Mouse (Mus musculus) embryonic facial prominence, embryonic 15.5 days (tissue): Measurements from ENCODE around the gene Cdhr1. TPM values are rescaled to one million over a fixed set of nuclear protein-coding genes. Genes with fewer than 3 reads are reported as not detected.
"Not testable (repeated sequence)": the region's sequence is repeated elsewhere in the genome, so short reads cannot be mapped to it uniquely, and the experiment has no call there.

Experiments used
- ATAC-seq: fragments of 200-750 bp; cut with Nextera tagmentation; 2 replicates; pipeline ENCODE4 v1.8.0; 2017; ENCODE audit warnings: low read depth, moderate TSS enrichment; ENCODE audit not compliant: insufficient number of reproducible peaks, low FRiP score, low TSS enrichment
- H3K27ac ChIP-seq: fragments of 300-500 bp; sonication (generic); replicated peaks from 2 replicates; pipeline ENCODE4 v1.5.1; 2015; ENCODE audit warnings: mild to moderate bottlenecking, inconsistent platforms
- H3K27me3 ChIP-seq: fragments of 300-500 bp; sonication (generic); 2 replicates; pipeline ENCODE4 v1.6.1; 2015; ENCODE audit warnings: inconsistent platforms
- H3K36me3 ChIP-seq: fragments of 300-500 bp; sonication (generic); 2 replicates; pipeline ENCODE4 v1.6.1; 2015; ENCODE audit warnings: mild to moderate bottlenecking, inconsistent platforms
- H3K4me1 ChIP-seq: fragments of 300-500 bp; sonication (generic); 2 replicates; pipeline ENCODE4 v1.6.1; 2015; ENCODE audit warnings: inconsistent platforms
- H3K4me2 ChIP-seq: fragments of 300-500 bp; sonication (generic); replicated peaks from 2 replicates; pipeline ENCODE4 v1.6.1; 2015; ENCODE audit warnings: mild to moderate bottlenecking, inconsistent platforms
- H3K4me3 ChIP-seq: fragments of 300-500 bp; sonication (generic); replicated peaks from 2 replicates; pipeline ENCODE4 v1.5.1; 2015; ENCODE audit warnings: mild to moderate bottlenecking, inconsistent platforms
- H3K9ac ChIP-seq: fragments of 300-500 bp; sonication (generic); 2 replicates; pipeline ENCODE4 v1.6.1; 2015; ENCODE audit warnings: inconsistent platforms
- H3K9me3 ChIP-seq: fragments of 300-500 bp; sonication (generic); replicated peaks from 2 replicates; pipeline ENCODE4 v1.6.1; 2016; ENCODE audit warnings: inconsistent platforms
- WGBS: fragments of 180-500 bp; shearing (Covaris S2); methylation state at CpG from one replicate; pipeline ENCODE4 v1.1.7; 2015; 5-methylcytosine and 5-hydroxymethylcytosine counted together
- polyA plus RNA-seq: library from polyadenylated mRNA; unstranded; fragments of >200 nt; fragmentation: Nextera tagmentation; extraction: Ambion mirVana; gene quantifications from 2 replicates; pipeline ENCODE4 v1.2.1, GENCODE M21; 2015

Cdhr1 gene
- 2.7 and 3.0 TPM in 2 replicates for polyA plus RNA-seq

DNA sequence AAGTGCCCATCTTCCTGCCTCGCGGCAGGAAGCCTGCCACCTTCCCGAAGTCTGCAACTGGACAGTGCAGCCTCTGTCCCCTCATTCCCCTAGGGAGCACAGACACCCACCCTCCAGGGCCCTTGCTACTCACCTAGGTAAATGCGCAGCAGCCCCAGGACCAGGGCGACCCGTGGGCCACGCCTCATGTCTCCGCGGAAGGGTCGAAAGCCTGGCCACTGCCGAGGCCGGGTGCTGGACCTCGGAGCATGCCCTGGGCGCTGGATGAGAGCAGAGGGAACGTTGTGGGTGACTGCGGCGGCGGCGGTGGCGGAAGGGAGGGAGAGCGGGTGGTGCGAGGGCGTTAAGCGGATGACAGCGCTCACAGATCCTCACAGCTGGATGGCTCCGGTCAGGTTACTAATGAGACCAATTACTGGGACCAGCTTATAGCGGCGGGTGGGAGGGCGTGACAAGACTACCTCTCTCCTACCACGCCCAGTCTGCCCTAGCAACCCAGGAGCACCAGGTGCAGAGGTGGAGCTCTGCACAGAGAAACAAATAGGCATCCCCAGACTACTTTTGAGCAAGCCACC, at the start of gene Cdhr1:
Cdhr1 (minus strand) TSS at position 392 of the 575 bp plus-strand sequence.
- H3K9ac ChIP-seq, result no peak within 1 kb of the TSS
- H3K4me3 ChIP-seq, result peak within 1 kb of the TSS; percentile 34
- peaks cover 32% of the 10 kb centered on the region for H3K27me3 ChIP-seq

DNA sequence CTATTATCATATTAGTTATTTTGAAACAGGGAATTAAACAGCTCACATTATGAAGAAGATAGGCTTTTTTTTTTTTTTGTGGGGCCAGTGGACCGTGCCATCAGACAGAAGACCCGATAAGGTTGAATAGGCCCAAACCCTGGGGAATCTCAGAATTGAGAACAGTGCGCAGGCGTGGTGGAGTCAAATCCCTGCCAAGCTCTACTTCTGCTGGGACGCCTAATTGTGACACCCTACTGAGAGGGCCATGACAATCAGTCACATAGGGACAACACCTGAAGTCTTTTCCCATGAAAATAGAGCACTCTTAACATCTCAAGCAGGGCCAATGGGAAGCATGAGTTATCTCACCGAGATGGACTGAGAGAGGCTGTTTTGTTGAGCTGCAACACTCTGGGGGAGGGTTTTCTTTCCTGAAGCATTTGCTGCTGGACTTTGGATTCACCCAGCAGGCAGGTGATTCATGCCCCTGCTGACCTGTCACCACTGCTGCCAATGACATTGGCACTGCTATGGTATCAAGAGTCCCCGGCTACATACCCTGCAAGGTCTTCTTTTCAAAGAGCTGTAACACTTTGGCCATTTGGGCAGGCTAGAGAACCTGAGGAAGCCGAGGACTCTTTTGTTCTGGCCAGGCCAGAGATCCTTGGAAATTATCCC, 41.0 kb upstream of the Cdhr1 start:
- H3K4me2 ChIP-seq, result no peak overlapping the region
- H3K9ac ChIP-seq, result no peak overlapping the region
- H3K36me3 ChIP-seq, result no peaks in the 10 kb centered on the region
- WGBS, result 72% methylated on average over 8 of the region's 8 CpGs
- no peak overlapping the region for H3K27ac ChIP-seq
- H3K9me3 ChIP-seq, result no peaks in the 10 kb centered on the region
- H3K4me1 ChIP-seq, result peaks cover 3% of the 10 kb centered on the region; the same call in 1 of the 2 replicates
- H3K4me3 ChIP-seq, result no peak overlapping the region
- H3K27me3 ChIP-seq, result no peaks in the 10 kb centered on the region
- ATAC-seq, result no peak

More for the DNA sequence above, at the start of gene Cdhr1:
- WGBS, result under 1% methylated on average over 30 of the region's 30 CpGs
- Histone ChIP-seq H3K4me2 (peak within 1 kb of the TSS; percentile 48), H3K9me3 (no peaks in the 10 kb centered on the region), H3K4me1 (peaks cover 10% of the 10 kb centered on the region), H3K36me3 (no peaks in the 10 kb centered on the region), H3K27ac (no peak within 1 kb of the TSS)
- ATAC-seq, result peak; percentile 79

DNA sequence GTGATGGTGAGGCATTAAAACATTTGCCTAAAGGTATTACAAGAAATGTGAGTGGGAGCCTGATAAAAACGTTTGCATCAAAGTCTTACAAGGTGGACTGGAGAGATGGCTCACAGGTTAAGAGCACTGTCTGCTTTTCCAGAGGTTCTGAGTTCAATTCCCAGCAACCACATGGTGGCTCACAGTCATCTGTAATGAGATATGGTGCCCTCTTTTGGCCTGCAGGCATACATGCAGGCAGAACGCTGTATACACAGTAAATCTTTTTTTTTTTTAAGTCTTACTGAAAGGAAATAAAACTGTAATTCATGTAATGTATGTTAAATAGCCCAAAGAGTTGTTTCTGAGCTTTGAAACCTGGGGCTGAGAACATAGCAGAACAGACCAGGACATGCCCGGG, 39.4 kb upstream of the Cdhr1 start:
- H3K4me1 ChIP-seq, H3K9me3 ChIP-seq, ATAC-seq, H3K9ac ChIP-seq, H3K27me3 ChIP-seq, H3K4me2 ChIP-seq, H3K4me3 ChIP-seq, H3K36me3 ChIP-seq, H3K27ac ChIP-seq: not testable (repeated sequence)
- WGBS, result 79% methylated on average over 3 of the region's 3 CpGs

DNA sequence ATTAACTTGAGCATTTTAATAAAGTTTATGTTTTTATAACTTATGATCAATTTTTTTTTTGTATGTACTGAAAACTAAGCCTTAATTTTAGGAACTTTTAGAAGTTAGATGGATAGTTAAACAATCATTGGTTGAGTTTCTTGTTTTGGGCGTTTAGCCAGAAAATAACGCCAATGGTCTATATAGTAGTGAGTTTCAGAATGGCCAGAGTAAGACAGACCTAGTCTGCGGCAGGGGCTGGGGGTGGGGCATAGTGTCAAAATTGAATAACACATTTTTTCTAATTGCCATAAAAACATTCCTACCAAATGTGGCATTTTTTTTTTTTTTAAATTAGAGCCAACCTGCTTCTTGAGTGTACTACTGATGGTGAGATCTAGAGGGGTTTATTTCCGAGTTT, 38.0 kb upstream of the Cdhr1 start:
- no peaks in the 10 kb centered on the region for H3K9me3 ChIP-seq
- WGBS, result 80% methylated on average over 4 of the region's 4 CpGs

DNA sequence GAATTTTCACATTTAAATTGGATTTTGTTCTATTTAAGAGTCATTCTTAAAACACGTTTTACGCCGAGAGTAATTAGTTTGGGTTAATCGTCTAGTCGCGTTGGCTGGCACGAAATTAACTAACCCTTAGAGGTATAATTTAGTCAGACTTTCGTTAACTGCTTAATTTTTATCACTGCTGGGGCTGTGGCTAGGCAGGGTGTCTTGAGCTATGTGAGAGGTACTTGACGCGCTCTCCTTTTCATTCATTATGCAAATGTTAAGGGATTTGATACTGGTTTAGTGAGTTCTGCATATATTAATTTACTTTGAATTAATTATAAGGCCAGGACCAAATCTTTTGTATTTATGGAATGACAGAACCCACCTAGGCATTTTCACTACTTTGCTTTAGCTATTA, 37.5 kb upstream of the Cdhr1 start:
- no peaks in the 10 kb centered on the region for H3K9me3 ChIP-seq
- ATAC-seq, result no peak
- H3K9ac ChIP-seq, result peak overlapping the region; percentile 12; the same call in 1 of the 2 replicates
- peak overlapping the region; percentile 52 for H3K4me2 ChIP-seq
- H3K27me3 ChIP-seq, result no peaks in the 10 kb centered on the region
- H3K4me1 ChIP-seq, result peaks cover 5% of the 10 kb centered on the region; the same call in 1 of the 2 replicates
- peak overlapping the region; percentile 68 for H3K4me3 ChIP-seq
- peaks cover 16% of the 10 kb centered on the region for H3K36me3 ChIP-seq
- 3% methylated on average over 10 of the region's 10 CpGs for WGBS
- H3K27ac ChIP-seq, result no peak overlapping the region

More for the DNA sequence above, 38.0 kb upstream of the Cdhr1 start:
- no peak for ATAC-seq
- H3K4me2 ChIP-seq, result no peak overlapping the region
- no peak overlapping the region for H3K9ac ChIP-seq
- peaks cover 5% of the 10 kb centered on the region; the same call in 1 of the 2 replicates for H3K4me1 ChIP-seq
- no peak overlapping the region for H3K4me3 ChIP-seq
- no peaks in the 10 kb centered on the region for H3K27me3 ChIP-seq
- peaks cover 12% of the 10 kb centered on the region for H3K36me3 ChIP-seq
- no peak overlapping the region for H3K27ac ChIP-seq

DNA sequence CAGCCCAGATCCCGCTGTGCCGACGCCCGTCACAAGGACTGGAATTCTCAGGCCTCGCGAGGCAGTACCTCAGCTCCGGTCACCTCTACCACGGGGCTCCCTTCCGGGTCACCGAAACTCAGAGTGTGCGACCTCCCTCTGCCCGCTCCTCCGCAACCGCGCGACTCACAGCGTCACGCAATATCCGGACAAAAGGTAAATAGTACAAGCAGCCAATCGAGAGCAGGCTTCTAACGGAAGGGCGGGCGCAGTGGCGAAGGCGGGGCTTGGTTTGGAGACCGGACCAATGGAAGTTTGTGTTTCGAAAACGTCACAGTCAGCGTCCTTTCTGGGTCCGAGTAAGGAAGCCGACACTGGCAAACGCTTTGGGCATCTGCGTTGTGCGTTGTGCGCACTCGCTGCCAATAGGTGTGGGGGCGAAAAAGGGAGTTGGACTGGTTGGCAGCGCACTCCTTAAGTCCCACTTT, 37.0 kb upstream of the Cdhr1 start, which contains the start of gene Ghitm:
Ghitm (minus strand) TSS at position 146 of the 467 bp plus-strand sequence.
- Histone ChIP-seq H3K4me3 (peak within 1 kb of the TSS; percentile 68), H3K4me1 (peaks cover 5% of the 10 kb centered on the region; the same call in 1 of the 2 replicates), H3K9me3 (no peaks in the 10 kb centered on the region), H3K9ac (peak within 1 kb of the TSS; percentile 79), H3K4me2 (peak within 1 kb of the TSS; percentile 55), H3K27ac (peak within 1 kb of the TSS; percentile 78), H3K27me3 (no peaks in the 10 kb centered on the region), H3K36me3 (peaks cover 21% of the 10 kb centered on the region)
- WGBS, result 2% methylated on average over 38 of the region's 38 CpGs
- ATAC-seq, result peak; percentile 100

DNA sequence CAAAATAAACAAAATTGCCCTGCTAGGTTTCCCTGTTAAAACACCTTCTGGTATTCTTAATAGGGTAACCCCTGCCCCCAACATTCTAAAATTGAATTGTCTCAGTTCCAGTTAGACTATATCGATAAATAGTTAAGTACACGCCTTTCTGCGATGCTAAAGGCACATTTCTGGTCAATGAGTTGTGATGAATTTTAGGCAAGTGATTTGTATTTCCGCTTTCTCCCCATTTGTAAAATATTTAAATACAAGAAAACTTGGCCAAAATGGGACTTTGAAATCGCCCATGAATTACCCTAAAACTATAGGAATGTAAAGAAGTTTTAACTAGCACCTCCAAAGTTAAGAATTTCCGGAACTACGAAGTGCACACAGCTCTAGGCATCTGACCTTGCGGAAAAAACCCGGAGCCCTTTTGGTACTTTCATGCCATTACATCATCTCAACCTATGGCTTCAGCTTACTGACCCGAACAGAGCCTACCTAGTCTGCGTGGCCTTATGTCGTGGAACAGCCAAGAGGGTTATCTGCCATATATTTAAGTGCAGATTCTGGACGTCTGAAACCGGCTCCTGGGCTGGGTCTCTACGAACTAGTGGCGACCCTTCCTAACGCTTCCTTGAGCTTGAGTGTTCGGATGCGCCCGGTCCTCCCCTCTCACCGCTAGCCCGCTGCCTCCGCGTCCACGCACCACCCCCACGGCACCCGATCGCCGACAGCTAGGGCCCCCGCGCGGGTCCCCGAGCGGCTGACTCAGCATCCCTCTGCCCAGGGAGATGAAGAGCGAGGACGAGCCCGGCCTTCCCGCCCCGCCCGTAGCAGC, 36.4 kb upstream of the Cdhr1 start:
- H3K4me3 ChIP-seq, result peak overlapping the region; percentile 68
- 1% methylated on average over 40 of the region's 40 CpGs for WGBS
- H3K4me1 ChIP-seq, result peaks cover 5% of the 10 kb centered on the region; the same call in 1 of the 2 replicates
- peak overlapping the region; percentile 79 for H3K9ac ChIP-seq
- H3K27me3 ChIP-seq, result no peaks in the 10 kb centered on the region
- peak; percentile 21; the same call in 1 of the 2 replicates for ATAC-seq
- peak overlapping the region; percentile 55 for H3K4me2 ChIP-seq
- H3K36me3 ChIP-seq, result peaks cover 22% of the 10 kb centered on the region
- no peaks in the 10 kb centered on the region for H3K9me3 ChIP-seq
- H3K27ac ChIP-seq, result peak overlapping the region; percentile 78

DNA sequence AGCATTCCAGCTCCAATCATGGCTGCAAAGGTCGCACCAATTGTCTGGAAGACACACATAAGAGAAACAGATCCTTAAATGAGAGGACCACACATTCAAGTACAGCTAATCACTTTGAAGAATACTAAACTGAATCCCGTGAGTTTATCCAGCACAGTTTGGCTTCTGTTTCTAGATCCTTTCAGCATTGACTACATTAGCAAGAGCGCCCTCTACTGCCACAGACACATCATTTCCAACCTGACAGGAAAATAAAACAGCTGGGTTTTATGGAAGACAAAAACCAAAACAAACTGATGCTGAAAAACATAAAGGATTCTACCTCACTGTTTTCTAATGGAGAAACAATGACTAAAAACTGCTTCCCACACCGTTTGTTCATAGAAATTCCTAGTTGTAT, 29.5 kb upstream of the Cdhr1 start:
- H3K4me3 ChIP-seq, result no peak overlapping the region
- H3K36me3 ChIP-seq, result peaks cover 68% of the 10 kb centered on the region
- no peaks in the 10 kb centered on the region for H3K4me1 ChIP-seq
- 49% methylated on average over 4 of the region's 4 CpGs for WGBS
- H3K4me2 ChIP-seq, result no peak overlapping the region
- ATAC-seq, result no peak
- no peaks in the 10 kb centered on the region for H3K9me3 ChIP-seq
- H3K9ac ChIP-seq, result no peak overlapping the region
- no peak overlapping the region for H3K27ac ChIP-seq
- no peaks in the 10 kb centered on the region for H3K27me3 ChIP-seq

DNA sequence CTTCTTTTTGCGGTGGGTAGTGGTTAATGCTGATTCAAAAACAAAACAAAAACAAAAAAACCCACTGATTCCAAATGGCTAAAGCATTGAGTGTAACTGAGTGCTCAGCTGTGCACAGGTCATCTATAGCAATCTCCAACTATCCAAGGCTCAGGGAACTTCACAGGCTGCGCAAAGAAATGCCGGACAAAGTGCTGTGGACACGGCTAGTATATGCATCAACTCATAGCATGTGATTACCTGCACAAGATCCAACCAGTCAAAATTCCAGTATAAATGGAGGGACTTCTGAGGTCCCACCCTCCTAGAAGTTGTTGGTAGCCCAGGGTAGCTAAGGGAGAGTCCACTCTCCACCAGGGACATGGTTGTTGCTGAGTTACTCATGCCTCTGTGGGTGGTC, 21.1 kb upstream of the Cdhr1 start:
- Histone ChIP-seq H3K4me3 (no peak overlapping the region), H3K36me3 (peaks cover 32% of the 10 kb centered on the region), H3K4me1 (no peaks in the 10 kb centered on the region), H3K27me3 (no peaks in the 10 kb centered on the region), H3K9me3 (no peaks in the 10 kb centered on the region), H3K27ac (no peak overlapping the region), H3K9ac (no peak overlapping the region), H3K4me2 (no peak overlapping the region)
- ATAC-seq, result no peak
- WGBS, result 93% methylated on average over 4 of the region's 4 CpGs

DNA sequence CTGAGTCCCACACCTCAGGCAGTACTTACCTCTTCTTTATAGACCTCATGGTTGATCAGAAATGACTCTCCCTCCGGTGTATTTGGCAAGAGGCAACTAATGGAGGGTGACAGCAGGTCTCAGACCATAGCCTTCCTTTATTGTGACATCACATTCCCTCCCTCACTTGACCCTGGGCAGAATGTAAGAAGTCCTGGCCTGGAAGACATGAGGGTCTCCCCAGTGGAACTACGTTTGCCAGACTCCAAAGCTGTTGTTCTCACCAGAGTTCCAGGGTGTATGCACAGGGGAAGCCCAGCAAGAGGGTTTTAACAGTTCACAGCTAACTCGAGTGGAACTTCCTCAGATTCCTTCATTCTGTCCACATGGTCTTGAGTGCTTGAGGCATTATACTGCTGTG, 15.8 kb upstream of the Cdhr1 start, which contains the start of gene 2610528A11Rik:
2610528A11Rik (minus strand) TSS at position 101 of the 400 bp plus-strand sequence.
- Histone ChIP-seq H3K27me3 (no peaks in the 10 kb centered on the region), H3K4me3 (no peak within 1 kb of the TSS), H3K36me3 (0 out of 2 replicates have a peak, but pooled peaks cover 8% of the 10 kb centered on the region), H3K9ac (no peak within 1 kb of the TSS), H3K4me2 (no peak within 1 kb of the TSS), H3K9me3 (no peaks in the 10 kb centered on the region), H3K4me1 (no peaks in the 10 kb centered on the region), H3K27ac (no peak within 1 kb of the TSS)
- 49% methylated on average over 3 of the region's 3 CpGs for WGBS
- ATAC-seq, result no peak

DNA sequence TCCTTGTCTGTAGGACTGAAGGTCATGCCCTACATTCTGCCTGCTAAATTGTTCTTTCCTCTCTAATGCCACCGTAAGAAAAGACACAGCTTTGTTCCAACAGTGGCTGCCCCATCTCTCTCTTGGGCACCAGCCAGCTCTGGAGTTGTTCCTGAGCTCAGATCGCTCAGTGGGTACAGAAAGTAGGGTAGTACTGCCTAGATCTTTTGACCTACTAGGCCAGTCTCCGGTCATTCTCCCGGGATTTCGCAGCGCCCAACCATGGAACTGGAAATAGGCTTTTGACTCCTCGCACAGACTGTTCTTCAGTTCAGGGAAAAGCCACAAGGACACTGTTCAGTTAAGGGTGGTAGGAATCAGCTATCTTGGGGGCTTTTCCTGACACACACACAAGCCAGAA, 14.8 kb upstream of the Cdhr1 start:
- Histone ChIP-seq H3K9ac (no peak overlapping the region), H3K4me2 (no peak overlapping the region), H3K27me3 (no peaks in the 10 kb centered on the region), H3K9me3 (no peaks in the 10 kb centered on the region), H3K4me3 (no peak overlapping the region), H3K36me3 (no peaks in the 10 kb centered on the region), H3K4me1 (no peaks in the 10 kb centered on the region), H3K27ac (no peak overlapping the region)
- no peak for ATAC-seq
- 85% methylated on average over 7 of the region's 7 CpGs for WGBS
